Mouse (Mus musculus): ENCODE data around the gene Dyrk2.

Gene Dyrk2

GRCm38 (mm10) chr10:118870201-118870980, at the start of gene Dyrk2:
Gene Dyrk2, minus strand, starts transcription at chr10:118870209.
- DNase-seq (ENCODE audit: low read depth, low spot score), result peak; percentile 49

DNA sequence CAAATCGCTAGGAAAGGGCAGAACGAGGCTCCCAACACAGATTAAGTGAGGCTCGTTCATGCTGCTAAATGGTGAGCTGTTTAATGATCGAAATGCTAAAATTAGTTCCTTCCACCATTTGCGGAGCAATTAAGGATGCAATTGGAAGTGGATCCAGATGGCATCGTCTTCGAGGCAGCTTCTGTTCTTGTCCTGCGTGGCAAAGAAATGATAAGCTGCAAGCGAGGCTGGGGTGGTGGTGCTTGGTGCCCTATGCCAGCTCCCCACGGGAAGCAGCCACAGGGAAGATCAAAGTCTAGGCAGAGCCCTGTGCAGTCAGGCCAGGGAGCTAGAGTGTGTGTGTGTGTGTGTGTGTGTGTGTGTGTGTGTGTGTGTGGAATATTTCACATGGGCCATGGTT, 32.6 kb upstream of the Dyrk2 start:
- DNase-seq (ENCODE audit: low read depth, low spot score), result no peak

- no peak for DNase-seq (ENCODE audit: low read depth, low spot score)
Observed at GRCm38 (mm10) chr10:118893645-118894044, 23.6 kb upstream of the Dyrk2 start.

DNA sequence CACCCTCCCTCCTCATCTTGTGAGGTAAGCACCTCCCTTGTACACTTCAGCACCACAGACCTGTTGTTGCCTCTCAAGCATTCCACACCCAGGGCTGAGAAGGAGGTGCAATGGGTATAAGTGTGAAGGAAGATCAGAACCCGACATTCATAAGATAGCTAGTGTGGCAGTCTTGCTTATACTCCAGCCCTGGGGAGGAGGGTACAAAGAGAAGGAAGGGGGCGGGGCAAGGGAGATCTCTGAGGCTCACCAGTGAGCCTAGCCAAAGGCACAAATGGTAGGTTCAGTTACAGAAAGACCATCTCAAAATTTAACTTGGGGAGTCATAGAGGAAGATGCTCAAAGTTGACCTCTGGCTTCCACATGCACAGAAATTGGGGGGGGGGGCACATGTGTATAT, 14.1 kb upstream of the Dyrk2 start:
- peak; percentile 56 for DNase-seq (ENCODE audit: low read depth, low spot score)

DNA sequence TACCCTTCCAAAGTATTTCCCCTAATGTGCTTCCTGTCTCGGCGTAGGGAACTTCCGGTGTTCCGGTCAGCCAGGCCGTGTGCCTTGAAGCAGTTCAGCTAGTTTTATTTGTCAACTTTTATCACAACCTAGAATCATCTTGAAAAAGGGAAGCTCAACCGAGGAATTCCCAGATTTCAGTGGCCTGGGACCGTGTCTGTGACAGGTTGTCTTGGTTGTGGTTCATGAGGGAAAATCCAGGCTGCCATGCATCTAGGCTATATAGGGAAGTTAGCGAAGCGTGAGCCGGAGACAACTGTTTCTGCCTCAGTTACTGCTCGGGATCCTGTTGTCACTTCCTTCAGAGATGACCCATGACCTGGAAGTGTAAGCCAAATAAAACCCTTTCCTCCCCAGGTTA, 13.3 kb upstream of the Dyrk2 start:
- DNase-seq (ENCODE audit: low read depth, low spot score), result no peak

DNA sequence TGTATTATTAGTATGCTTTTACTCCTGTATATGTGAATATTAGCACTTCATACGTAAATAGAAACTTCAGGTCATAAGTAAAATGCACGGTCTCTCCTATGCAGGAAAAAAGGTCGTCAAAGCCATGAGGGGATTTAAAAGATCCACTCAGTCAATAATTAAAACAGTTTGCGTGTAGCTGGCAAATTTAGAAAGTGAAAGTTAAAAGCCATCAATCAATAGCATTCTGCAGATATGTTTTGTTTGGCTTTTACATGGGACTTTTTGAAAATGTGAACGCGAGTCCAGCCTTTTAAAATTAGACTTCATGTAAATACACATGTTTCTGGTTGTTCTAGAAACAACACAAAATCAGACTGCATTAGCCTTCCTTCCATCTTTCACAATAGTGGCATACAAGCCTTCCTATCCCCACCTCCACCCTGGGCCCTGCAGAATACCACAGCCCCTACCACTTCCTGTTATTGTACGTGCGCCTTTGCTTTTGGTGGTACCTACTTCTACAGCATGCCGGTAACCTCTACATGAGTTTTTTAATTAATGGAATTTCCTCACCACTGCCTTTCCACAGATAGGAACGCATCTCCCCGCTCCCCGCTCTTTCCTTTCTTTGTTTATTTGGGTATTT, 12.4 kb upstream of the Dyrk2 start:
- peak; percentile 90 for DNase-seq (ENCODE audit: low read depth, low spot score)

- no peak for DNase-seq (ENCODE audit: low read depth, low spot score)
Observed at GRCm38 (mm10) chr10:118880776-118881175, 10.8 kb upstream of the Dyrk2 start.

DNA sequence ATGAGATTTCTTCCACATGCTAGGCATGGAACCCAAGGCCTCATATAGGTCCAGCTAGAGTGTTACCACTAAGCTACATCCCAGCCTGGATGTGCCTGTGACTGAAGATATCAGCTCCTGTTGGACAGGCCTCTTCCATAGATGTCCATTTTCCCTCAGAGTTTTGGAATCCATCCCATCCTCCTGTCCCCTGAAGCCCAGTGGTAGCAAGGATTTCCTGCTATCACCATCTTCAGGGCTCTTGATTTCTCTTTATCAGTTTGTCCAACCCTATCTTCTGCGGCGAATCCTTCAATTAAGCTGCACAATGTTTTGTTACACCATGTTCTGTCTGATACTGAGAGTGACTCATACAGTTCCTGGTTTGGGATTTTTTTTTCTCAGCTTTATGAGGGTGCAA, 2.2 kb upstream of the Dyrk2 start:
- no peak for DNase-seq (ENCODE audit: low read depth, low spot score)

DNA sequence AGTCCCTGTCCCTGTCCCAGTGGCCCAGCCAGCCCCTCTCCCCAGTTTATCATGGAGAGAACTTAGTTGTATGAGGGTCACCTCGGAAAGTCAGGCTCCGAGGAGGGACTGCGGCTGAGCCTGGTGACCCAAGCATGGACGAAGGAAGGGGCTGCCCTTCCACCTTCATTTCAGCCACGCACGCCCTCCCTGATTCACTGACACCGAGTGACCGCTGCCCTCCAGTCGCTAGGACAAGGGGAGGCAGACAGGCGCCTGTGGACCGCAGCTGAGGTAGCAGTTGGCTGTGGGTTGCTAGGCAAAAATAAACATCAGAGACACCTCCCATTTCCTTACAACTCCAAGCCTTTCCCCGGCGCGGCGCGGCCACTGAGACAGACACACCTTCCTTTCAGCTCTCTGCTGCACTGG, 413 bp downstream of the Dyrk2 start:
- DNase-seq (ENCODE audit: low read depth, low spot score), result peak; percentile 91

DNA sequence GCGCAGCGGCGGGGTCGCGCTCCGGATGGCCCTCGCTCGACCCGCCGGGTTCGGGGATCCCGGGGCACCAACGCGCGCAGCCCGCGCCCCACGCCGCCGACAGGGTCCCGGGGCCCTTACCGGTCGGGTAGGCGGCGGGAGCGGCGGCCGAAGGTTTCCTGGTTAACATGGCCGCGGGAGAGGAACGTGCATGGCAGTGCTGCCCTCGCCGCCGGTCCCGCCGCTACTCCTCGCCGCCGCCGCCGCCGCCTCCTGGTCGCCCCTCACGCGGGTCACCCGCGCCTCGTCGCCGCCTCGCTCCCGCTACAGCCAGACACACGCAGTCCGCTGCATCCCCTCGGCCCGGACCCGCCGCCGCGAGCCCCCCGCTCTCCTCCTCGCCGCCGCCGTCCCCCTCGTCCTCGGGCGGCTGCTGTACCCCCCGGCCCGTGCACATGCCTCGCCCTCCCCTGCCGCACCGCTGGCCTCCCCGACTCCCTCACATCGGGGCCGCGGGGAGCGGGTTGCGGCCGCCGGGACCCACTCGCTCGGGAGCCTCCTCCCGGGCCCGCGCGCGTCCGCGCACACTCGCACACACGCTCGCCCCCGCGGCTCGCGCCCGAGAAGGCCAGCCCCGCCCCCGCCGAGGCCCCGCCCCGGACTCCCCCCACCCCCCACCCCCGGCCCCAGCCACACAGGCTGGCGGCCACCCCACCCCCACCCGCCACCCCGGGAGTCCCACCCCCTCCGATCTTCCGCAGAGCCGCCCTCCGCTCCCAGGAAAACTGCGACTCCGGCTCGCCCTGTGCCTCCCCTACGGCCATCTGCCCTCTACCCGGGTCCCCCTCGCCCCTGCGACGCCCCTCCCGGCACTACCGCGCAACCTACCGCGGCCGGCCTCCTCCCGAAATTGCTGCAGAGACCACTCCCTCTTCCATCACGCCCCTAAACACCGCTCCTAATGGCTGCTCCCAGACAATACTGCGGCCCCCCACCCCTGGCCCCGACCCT, 1.1 kb downstream of the Dyrk2 start:
- DNase-seq (ENCODE audit: low read depth, low spot score), result peak; percentile 88

- DNase-seq (ENCODE audit: low read depth, low spot score), result peak; percentile 51
Observed at GRCm38 (mm10) chr10:118867896-118868600, 2.0 kb downstream of the Dyrk2 start.

GRCm38 (mm10) chr10:118867304-118867895, 2.6 kb downstream of the Dyrk2 start:
- DNase-seq (ENCODE audit: low read depth, low spot score), result peak; percentile 32

GRCm38 (mm10) chr10:118864976-118865375, 5.0 kb downstream of the Dyrk2 start:
- DNase-seq (ENCODE audit: low read depth, low spot score), result no peak

GRCm38 (mm10) chr10:118863611-118864010, 6.4 kb downstream of the Dyrk2 start:
- DNase-seq (ENCODE audit: low read depth, low spot score), result no peak

DNA sequence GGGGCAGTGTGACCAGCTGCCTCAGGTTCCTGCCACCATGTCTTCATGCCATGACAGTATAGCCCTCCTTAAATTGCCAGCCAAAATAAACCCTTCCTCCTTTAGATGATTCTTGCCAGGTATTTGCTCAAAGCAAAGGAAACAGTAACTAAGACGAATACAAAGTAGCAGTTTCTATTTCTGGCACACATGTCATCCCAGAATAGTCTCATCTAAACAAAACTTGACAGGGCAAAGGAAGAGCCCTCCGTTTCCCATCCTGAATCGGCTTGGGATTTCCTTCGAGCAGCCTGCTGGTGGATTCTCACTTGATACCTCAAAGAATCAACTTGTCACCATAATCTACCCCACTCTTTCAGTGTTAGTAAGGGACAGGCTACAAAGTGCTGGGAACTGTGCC, 7.8 kb downstream of the Dyrk2 start:
- no peak for DNase-seq (ENCODE audit: low read depth, low spot score)

DNA sequence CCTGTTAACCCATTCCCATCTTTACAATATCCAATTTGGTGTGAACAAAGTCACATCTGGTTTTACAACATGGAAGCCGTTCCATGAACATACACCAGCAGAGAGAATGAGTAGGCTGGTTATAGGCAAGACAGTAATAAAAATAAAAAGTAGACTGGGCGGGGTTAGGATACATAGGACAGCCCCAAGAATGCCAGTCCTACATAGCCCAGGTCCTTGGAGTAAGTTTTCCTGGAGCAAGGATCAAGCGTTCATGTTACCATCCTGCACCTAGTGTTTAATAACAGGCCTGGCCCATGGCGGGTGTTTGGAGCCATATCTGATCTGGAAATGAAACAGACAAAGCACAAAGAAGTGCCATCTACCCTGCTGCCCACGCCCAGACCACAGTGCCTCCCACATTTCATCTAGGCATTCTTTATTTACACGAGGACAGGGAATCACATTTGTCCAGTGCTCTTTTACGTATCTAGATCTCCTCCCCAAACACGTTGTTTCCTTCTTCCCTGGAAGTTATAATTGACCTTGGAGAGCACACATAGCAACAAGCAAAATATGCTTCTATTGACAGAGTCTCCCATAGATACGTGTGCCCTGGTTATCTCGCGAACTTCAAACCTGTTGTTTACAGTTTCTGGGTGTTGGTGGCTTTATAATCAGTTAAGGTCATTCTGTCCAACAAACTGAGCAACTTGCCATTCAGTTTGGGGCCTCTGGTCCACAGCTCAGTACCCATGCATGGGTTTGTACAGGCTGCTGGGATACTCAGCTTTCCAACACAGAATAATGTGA, 8.6 kb downstream of the Dyrk2 start:
- no peak for DNase-seq (ENCODE audit: low read depth, low spot score)

- no peak for DNase-seq (ENCODE audit: low read depth, low spot score)
Observed at GRCm38 (mm10) chr10:118859655-118860054, 10.4 kb downstream of the Dyrk2 start.

GRCm38 (mm10) chr10:118854641-118855040, 15.4 kb downstream of the Dyrk2 start:
- peak; percentile 39 for DNase-seq (ENCODE audit: low read depth, low spot score)

DNA sequence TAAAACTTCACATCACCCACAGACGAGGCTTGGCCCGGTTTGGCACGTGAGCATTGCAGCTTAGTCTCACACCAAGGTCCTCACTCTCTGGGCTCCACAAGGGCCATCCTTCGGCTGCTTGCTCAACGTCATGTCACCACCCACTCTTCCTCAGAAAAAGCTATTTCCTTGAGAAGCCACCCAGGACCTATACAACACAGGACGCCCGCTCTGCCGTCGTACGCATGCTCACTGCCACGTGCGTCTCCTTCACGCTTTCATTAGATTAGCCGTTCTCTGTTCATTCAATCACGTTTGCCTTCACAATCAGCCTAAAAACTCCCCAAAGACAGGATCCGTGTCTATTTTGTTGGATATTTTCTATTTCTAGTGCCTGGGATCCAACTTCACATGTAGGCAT, 17.5 kb downstream of the Dyrk2 start:
- DNase-seq (ENCODE audit: low read depth, low spot score), result no peak

DNA sequence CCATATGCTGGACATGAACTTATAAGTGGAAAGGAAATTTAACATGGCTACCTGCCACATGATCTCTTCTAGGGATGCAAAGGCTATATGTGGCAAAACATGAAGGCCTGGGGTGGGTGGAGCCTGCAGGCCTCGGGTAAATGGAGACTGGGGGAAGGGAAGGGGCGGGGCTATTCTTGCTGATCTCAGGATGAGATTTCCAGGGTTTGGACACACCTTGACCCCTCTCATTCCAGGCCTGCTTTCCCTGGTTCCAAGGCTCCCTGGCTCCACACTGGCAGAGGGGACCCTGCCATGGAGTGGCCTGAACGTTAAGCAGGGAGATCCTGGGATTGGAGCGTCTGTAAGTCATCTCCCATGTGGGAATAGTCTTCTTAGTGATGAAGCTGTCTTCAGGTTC, 21.5 kb downstream of the Dyrk2 start:
- DNase-seq (ENCODE audit: low read depth, low spot score), result no peak

All from CD4-positive, CD25-positive, alpha-beta regulatory T cell, adult 2 months (primary cell).